Mouse (Mus musculus) NIH3T3 (cell line): ENCODE data around the gene Apol10a.
"Not testable (repeated sequence)": the region's sequence is repeated elsewhere in the genome, so short reads cannot be mapped to it uniquely, and the experiment has no call there.

Source experiments
- DNase-seq: peaks from one replicate; pipeline ENCODE4 v3.0.0-alpha.2; 2012; ENCODE audit warnings: low read depth

Gene Apol10a

DNA sequence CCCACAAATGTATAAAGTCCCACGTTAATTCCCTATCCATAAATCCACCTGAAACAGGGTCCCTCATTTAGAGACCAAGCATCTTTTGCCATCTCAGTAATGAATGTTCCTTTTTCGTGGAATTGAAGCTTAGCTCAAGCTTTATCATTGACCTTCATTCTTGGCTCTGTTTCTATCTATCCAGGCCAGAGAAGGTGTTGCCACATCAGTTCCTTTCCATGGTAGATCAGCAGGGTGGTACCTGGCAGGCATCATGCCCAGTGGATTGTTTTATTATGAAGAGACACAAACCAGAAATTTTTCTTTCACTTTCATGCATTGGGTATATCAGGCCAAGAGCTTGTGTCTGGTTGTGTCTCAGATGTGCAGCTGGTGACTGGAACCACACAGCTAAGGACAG lies at the start of gene Apol10a:
TSS of gene Apol10a (plus strand) at position 355 of the 400 bp plus-strand sequence.
- DNase-seq: not testable (repeated sequence)

DNA sequence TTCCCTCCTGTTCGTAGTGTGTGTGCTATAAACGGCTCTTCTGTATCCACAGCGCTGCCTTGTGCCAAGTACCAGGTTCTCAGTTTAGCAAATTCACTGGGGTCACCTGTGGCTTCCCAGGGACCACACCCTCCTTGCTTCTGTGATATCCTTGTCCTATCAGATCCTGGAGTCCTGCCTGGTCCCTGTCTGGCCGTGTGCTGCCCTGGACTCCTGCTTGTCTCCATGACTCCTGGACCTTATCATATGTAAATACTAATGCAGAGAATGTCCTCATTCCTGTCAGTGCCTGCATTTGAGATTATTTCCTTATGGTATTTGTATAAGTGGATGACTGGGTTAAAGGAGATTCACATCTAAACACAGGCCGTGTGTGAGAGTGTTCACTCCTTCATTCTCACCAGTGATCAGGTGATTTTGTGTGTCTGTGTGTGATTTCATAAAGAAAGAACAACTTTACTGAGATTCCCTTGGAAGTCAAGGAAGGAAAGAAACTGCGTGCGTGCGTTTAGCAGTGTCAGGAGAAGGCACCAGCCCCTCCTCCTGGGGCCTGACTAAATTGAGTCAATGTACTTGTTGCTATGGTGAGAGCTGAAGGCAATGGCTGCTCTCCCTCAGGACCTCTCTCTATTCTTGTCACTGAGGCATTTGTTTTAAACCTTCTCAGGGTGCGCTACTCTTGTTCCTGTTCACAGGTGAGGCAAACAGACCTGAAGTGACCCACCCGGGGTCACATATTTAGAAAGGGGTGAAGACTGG lies 48.0 kb upstream of the Apol10a start:
- DNase-seq: not testable (repeated sequence)

DNA sequence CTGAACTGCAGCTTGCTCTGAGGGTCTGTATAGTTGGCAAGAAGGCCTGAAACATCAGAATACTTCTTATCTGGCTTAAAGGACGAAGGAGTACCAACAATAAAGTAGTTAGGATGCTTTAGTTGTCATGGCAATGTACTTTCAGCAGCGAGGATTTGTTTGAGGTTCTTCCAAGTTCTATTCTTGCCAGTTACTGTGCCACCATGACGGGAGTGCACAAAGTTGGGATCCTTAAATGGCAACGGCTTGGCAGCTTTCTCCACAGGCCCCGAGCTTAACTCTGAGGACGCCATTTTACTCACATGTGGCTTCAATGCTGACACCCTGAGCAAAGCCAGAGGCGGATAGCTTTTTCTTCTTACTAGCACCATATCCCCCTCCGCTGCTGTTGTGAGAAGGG lies 32.1 kb upstream of the Apol10a start:
- DNase-seq: not testable (repeated sequence)

DNA sequence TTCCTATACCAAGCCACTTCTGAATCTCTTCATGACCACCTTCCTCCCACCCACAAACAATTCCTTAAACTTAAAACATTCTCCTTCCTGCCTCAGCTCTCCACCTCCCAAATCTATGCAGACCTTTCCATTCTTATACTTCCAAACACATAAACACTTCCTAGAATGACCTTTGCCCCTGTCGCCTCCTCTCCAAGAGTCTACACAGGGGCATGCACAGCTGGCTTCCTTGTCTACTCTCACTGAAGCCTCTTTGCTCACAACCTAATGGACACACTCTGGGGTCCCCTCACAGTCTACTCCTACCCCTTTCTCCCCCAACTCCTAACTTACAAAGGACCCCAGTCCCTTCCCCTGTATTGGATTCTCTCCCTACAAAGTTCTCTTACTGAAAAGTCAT lies 31.2 kb upstream of the Apol10a start:
- DNase-seq: not testable (repeated sequence)

DNA sequence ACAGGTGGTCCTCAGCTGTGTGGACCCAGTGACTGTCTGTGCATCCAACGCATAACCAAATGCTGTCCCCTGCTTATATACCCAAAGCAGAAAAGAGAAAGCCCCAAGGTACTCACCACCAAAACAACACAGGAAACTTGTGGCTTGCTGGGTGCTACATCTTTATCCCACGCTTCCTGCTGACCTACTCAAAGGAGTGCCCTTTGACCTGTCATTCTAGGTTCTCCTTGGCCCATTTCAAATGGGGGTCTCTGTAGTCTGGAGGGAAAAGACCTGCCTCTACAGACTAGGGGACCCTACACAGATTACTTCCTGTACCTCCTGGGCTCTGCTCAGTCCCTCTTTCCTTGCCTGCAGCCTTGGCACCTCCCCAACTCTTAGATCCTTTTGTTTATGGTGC lies 29.5 kb upstream of the Apol10a start, which contains the start of gene Apol7b:
TSS of gene Apol7b (minus strand) at position 101 of the 400 bp plus-strand sequence.
- DNase-seq: not testable (repeated sequence)

DNA sequence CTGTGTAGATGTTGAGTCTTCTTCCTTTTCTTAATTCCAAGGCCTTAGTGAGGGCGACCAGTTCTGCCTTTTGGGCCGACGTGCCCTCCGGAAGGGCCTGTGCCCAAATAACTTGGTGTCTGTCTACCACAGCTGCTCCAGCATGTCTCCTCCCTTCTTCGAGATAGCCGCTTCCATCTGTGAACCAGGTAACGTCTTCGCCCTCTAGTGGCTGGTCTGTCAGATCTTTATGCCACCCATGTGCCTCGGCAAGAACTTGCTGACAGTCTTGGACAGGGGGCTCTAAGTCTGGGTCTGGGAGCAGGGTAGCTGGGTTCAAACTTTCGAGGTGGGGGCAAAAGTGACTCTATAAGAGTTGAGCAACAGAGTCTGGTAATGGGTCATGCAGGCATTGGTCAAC lies 26.9 kb upstream of the Apol10a start:
- DNase-seq: peak; percentile 70

DNA sequence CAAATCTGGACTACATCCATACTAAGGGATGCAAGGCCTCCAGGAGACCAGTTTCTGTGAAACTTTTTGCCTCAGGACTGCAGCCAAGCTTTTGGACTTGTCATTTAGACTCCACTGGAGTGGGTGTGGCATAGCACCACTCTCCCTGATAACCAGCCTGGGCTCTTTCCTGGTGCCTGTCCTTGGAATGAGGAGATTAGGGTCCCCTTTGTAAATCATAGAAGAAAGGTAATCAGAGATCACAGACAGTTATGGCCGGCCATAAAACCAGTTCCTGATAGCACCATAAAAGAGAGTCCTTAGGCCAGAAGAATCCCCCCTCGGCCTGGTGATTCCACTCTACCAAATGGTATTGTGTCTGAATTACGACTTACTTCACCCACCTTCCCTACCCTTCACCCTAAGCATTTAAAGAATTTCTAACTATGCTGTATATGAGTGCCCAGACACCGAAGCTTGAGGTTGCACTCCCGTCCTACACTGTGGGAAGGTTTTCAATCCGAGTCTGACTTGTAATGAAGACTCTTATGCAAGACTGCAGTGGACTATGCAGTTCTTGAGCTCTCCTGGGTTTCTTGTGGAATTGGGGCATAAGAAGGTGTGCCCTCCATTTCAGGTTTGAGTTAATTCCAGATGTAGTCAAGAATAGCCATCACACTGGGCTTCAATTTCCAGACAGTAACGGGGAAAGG lies 2.0 kb upstream of the Apol10a start:
- DNase-seq: not testable (repeated sequence)

DNA sequence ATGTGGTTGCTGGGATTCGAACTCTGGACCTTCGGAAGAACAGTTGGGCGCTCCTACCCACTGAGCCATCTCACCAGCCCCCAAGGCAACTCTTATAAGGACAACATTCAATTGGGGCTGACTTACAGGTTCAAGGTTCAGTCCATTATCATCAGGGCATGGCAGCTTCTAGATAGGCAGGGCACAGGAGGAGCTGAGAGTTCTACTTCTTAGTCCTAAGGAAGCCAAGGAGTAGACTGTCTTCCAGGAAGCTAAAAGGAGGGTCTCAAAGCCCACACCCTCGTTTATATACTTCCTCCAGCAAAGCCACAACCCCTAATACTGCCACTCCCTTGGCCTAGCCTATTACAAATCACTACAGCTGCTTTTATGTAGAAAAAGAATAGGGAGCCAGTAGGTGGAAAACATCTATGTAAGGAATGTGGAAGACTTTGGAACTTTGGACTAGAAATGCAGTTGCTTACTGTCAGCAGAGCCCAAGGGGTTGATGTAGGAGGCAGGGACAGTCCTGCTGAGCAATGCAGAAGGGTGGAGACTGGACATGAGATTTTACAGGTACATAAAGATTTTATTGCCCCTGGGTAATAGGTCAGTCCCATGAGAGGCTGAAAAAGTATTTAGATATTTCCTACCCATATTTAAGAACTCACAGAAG lies 5.4 kb downstream of the Apol10a start:
- DNase-seq: no peak

DNA sequence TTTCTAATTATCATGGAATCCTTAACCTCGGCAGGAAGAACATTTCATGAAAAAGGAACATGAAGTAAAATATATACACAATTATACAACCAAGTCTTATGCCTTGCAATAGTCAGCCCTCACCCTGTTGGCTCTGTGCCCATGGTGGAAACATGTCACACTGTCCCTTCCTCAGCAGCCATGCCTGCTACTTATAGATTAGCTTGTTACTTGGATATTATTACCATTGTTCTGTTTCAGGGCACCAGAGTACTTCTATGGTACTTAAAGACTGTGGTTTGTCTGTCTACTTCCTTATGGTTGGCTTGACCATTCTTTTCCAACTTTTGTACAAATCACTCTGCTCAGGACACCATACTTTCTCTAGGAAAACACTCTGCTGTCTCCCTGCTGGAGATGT lies 16.3 kb downstream of the Apol10a start:
- DNase-seq: not testable (repeated sequence)

DNA sequence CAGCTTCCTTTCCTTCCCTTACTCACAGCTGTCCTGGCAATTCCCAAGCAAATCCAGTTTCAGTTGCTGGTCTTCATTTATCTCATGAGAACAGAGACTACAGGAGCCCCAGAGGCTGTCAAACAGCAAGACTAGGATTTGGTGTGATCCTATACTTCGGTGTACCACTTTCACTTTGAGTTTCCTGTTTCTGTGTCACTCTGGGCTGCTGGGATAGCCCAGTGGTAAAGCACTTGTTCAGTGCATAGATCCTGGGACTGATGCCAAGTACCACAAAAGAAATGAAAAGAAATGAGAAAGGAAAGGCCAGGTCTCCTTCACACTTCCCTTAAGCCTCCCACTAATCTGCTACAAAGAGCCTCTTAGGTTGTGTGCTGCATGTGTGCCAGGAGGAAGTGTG lies 17.8 kb downstream of the Apol10a start:
- DNase-seq: not testable (repeated sequence)

DNA sequence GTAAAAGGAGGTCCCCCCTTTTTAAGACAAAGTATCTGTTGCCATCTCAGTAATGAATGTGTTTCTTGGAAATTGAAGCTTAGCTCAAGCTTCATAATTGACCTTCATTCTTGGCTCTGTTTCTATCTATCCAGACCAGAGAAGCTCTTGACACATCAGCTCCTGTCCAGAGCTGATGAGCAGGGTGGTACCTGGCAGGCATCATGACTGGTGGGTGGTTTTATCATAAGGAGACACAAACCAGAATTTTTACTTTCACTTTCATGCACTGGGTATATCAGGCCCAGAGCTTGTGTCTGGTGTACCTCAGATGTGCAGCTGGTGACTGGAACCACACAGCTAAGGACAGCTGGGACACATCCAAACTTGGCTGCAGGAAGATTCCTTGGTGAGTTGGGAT lies 31.1 kb downstream of the Apol10a start, which contains the start of gene Apol11a:
TSS of gene Apol11a (plus strand) at position 306 of the 400 bp plus-strand sequence.
- not testable (repeated sequence) for DNase-seq

DNA sequence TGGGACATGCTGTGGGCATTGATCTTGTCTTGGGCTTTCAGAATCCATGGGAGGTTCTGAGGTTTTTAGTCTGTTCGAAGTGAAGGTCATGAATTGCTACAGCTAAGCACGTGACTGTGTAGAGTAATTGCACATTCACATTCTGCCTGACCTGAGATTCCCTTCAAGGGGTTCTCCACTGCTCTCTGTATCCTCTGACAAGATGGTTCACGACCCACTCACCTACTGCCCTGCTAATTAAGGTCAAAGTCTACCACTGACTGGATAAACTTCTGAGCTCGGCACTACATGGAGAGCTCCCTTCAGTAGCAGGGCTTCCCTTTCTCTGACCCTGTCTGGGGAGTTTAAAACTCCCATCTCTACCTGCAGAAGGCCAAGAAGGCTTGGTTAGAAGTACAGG lies 43.7 kb downstream of the Apol10a start:
- DNase-seq: not testable (repeated sequence)

DNA sequence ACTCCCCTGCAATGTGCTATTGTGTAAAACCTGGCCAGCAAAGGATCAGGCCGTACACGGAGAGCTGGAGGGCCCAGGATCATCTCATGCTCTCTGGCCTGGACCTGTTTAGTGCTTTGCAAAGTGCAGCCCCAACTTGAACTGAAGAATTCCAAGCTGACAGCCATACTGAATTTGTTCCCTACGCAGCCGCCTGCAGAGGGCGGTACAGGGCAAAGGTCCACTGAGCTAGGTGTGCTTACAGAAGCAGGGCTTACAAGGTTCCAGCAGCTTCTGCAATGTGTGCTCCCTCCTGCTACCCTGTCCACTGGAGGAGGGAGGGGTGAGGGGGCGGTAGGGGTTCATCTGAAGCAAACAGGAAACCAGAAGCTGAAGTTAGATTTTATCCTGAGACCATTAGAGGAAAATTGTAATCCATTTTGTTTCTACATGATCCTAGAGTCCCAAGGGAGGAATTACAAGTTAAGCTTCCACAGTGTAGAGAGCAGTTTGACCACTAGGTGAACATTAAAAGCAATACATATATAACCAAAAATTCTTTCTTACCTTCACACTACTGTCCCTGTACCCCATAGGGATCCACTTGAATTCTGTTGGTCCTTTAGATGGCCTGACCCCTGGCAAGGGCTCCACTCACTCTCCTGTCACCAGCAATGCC lies 46.5 kb downstream of the Apol10a start:
- peak; percentile 72 for DNase-seq

DNA sequence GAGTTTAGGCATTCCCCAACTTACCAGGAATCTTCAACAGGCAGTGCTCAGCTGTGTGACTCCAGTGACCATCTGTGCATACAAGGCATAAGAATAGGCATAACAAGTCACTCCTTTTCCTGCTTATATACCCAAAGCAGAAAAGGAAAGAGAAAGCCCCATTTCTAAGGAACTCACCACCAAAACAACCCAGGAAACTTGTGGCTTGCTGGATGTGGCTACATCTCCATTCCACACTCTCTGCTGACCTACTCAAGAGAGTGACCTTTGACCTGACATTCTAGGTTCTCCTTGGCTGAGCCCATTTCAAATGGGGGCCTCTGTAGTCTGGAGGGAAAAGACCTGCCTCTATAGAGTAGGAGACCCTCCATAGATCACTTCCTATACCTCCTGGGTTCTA lies 56.4 kb downstream of the Apol10a start, which contains the start of gene Apol7c:
TSS of gene Apol7c (minus strand) at position 101 of the 400 bp plus-strand sequence.
- DNase-seq: no peak

DNA sequence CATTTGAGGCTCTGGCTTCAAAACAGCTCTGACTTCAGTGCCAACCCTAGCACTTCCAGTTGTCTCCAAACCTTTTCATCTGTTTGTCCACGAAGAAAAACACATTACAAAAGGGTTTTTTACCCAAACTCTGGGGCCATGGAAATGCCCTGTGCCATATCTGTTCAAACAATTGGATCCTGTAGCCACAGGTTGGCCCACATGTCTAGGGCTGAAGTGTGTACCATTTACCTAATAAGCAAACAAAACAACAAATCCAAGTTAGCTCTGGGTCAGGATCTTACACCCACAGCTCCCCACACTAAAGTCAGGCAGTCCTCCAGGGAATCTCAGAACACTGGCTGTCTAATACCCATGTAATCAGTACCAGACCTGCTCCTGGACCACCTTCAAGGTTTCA lies 62.4 kb downstream of the Apol10a start:
- not testable (repeated sequence) for DNase-seq
